Mouse (Mus musculus) kidney, adult 9 months (tissue): ENCODE measurements around the gene Nrxn2.

Experiments
- DNase-seq: peaks from one replicate; pipeline ENCODE4 v3.0.0; 2022

The Nrxn2 gene

DNA sequence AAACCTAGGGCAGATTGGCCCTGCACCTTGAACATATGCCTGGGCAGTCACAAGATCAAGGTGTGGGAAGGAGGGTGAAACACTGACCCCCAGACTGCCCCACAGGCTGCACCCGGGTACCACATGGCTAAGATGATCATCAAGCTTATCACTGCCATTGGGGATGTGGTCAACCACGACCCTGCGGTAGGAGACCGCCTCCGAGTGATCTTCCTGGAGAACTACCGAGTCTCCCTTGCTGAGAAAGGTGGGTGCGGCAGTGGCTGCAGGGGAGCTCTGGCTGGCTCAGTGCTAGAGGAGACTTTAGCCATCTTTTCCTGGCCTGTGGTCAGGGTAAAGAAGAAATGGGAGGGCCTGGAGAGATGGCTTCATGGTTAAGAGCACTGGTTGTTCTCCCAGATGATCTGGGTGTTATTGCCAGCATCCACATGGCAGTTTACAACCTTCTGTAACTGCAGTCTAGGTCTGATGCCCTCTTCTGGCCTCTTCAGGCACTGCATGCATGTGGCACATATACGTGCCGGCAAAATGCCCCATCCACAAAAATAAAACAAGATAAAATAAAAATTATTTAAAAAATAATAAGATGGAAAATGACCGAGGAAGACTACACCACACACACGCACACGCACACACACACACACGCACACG is 25.7 kb upstream of the Nrxn2 start:
- DNase-seq = no peak

DNA sequence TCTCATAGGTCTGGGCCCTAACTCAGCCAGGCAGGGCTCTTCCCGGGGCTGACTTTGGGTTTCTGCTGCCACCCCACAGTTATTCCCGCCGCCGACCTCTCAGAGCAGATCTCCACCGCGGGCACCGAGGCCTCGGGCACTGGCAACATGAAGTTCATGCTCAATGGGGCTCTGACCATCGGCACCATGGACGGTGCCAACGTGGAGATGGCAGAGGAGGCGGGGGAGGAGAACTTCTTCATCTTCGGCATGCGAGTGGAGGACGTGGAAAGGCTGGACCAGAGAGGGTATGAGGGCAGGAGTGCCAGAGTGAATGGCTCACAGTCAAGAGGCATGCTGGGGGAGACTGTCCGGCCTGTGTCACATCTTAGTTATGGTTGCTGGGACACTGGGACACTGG is 24.9 kb upstream of the Nrxn2 start:
- no peak for DNase-seq

DNA sequence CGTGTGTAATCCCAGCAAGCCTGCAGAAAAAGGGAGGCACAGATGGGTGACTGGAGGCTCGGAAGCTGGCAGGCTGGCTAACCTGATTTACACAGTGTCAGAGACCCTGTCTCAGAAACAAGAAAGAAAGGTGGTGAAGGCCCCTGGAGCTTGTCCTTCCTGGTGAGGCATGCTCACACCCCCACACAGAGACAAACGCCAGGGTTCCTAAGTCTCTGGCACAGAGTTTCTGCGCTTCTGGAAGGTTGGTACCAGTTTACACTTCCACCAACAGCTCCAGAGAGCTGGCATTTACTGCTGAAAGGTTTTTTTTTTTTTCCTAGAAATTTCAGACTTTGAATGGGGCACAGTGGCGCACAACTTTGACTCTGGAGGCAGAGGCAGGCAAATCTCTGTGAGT is 22.3 kb upstream of the Nrxn2 start:
- DNase-seq = no peak

DNA sequence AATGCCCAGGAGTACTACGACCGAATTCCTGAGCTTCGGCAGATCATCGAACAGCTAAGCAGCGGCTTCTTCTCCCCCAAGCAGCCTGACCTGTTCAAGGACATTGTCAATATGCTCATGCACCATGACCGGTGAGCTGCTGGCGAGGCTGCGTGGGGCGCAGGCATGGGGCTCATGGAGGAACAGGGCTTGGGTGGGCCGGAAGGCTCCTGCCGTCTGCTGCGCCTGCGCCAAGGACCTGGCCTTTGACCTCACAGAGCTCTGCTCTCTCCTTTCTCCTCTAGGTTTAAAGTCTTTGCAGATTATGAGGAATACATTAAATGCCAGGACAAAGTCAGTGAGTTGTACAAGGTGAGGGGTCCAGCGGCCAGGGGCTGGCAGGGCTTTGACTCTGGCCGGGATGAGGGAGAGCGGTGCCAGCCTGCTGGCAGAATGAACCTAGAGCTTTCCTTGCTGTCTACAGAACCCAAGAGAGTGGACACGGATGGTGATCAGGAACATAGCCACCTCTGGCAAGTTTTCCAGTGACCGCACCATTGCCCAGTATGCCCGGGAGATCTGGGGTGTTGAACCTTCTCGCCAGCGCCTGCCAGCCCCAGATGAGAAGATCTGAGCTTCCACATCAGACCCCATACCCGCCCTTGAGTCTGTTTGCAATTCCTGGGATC is 20.8 kb upstream of the Nrxn2 start:
- peak; percentile 58 for DNase-seq

DNA sequence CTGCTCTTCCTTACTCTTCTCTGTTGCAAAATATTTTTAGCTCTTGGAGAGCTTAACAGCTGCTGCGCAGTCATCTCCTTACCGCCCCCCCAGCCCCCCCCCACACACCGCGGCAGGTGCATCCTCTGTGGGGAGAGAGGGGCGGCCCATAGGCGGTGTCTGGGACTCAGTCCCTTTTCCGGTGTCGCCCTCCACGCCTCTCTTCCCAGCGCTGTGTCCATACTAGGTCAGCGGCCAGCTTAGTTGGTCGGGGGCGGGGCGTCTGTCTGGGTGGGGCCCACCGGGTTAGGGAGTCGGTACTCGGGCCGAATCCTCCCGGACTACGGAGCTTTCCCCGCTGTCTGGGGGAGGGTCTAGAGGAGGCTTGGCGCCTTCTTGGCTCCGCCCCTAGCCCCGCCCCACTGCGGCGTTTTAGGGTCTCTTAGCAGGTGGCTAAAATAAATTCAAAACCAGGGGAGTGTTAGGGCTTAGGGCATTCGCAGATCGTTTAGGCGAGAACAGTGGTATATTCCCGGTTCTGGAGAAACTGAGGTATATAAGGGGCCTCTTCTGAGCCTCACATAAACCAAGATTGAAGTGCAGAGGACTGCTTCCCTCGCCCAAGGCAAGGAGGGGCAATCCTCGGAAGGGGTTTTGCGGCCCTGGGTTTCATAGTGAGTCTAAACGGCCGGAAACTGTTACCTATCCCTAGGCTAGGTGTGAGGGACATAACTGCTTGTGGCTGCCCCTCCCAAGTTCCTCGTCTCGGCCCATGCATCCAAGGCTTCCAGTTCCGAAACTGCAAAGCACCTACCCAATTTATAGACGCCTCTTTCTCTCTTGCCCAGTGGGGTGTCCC is 19.9 kb upstream of the Nrxn2 start:
- DNase-seq = peak; percentile 46

DNA sequence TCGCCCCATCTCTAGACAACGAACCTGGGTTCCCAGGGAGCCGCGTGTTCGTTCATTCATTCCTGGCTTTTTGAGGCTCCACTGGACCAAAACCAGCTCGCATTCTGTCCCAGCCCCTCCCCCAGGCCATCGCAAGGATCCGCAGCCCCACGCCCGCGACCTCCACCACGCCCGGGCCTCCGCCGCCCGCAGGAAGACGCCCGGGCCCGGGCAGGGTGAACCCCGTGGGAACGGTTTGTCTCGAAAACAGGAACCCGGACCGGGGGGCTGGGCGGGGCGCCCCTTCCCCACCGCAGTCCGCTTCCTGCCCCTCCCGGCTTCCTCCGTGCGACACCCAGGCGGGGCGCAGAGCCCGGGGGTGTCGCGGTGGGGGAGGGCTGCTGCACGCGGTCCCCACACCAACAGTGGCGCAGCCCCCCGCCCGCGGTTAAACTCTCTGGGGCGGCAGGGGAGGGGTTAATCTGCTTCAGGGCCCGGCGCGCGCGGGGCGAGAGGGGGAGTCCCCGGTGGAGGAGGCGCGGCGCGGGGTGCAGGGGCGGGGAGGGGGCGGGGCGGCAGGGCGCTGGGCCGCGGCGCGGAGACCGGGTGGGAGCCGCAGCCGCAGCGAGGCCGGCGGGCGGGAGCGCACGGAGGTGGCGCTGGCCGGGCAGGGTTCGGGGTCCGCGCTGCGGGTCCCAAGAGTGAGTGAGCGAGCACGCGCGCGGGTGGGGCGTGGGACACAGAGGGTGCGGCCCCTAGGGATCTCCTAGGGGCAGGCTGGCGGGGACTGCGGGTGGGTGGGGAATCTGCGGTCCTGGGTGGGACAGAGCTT is 19.0 kb upstream of the Nrxn2 start, which contains the start of gene Rasgrp2:
Rasgrp2 (plus strand) TSS at position 56 of the 811 bp plus-strand sequence.
- DNase-seq = peak; percentile 52

DNA sequence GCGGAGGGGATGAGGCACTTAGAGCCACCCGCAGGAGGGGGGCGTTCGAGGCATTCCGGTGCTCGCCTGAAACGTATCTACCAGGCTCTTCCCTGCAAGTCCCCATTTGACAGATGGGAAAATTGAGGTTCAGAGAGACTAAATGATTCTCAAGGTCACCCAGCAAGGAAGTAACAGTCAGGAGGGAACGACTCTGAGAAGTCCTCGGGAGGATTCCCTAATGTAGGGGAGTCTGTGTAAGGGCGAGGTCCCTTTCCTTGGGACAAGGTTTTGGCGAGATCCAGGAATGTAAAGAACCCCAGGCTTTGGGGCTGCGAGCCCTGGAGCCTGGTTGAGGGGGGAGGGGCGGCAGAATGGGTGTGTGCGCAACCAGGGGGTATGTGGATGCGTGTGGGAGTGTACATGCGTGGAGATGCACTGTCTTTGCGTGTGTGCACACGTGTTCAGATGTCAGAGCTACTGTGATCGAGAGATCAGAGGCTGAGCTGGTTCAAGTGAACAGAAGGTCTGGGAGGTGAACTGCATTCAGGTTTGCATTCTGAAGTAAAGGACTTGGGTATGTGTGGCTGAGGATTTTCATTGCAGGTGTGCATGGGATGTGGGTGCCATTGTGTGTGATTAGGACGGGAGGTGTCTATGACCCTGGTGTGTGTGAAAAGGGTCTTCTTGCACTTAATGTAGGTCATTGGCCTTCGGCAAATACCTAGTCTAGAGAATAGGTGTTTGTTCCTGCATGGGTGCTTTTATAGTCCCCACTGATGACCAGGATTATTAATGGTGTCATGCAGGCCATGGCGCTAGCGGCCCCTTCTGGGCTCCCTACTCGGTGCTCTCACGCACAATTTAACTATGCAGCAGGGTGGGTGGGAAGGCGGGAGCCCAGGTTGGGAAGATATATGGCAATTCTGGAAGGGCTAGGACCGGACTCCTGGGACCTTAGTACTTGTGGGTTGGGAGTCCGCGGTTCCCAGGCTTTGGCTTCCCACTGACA is 18.1 kb upstream of the Nrxn2 start:
- peak; percentile 27 for DNase-seq

DNA sequence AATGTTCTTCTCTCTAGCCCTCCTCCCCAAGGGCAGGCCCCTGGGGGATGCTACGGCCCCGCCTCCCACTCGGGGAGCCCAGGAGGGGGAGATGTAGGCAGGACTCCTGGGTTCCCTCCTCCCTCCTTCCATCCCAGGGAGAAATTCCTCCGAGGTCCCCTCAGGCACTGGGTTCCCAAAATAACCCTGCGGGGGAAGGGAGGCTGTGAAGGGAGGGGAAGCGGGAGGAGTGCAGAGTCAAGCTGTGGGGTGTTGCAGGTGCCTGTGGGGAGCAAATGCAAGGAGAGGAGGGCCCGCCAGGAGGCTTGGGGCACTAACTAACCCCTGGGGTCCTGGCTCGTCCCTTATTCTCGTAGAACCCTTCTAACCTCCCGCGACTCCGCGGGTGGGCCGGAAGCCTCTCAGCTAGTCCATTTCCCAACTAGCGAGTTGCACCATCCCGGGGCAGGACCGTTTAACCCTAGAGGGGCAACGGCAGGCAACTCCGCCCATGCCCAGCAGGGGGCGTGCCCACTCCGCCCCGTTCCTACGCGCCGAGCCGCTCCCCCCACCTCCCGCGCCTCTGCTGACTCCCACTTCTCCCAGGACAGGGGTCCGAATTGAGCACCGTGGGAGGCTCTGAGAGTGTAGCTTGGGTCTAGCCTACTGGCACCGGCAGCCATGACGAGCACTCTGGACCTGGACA is 17.3 kb upstream of the Nrxn2 start:
- peak; percentile 79 for DNase-seq

DNA sequence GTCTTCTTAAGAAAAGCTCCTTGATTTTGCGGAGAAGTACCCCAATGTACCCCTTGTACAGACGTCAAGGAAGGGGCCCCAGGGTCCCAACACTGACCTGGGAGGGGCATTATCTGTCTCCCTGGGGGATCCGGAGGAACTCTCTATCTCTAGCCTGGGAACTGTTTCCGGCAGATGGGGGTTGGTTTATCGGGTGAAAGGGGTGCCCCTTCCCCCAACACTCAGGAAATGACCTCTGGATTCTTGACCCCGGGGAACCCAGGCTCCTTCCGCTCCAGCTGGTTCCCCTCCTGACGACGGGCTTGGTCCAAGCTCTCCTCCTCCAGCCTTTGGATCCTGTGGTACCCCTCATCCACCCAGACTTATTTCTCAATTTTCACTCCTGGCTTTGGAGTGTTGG is 16.6 kb upstream of the Nrxn2 start:
- DNase-seq = peak; percentile 62

DNA sequence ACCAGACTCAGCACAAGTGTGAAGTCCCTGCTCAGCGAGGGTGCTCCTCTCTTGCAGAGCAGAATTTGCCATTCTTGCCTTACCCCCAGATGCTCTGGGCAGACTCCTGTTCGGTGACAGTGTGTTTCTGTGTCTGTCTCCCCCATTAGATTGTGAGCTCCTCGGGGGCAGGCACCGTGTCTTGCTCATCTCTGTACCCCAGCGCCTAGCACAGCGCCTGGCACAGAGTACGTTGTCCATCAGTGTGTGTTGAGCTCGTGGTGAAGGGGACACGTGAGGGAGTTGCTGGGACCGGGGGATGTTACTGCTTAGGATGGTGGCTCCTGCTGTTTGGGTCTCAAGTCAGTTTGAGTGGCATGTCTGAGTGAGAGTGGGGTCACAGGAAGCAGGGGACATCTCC is 14.7 kb upstream of the Nrxn2 start:
- no peak for DNase-seq

DNA sequence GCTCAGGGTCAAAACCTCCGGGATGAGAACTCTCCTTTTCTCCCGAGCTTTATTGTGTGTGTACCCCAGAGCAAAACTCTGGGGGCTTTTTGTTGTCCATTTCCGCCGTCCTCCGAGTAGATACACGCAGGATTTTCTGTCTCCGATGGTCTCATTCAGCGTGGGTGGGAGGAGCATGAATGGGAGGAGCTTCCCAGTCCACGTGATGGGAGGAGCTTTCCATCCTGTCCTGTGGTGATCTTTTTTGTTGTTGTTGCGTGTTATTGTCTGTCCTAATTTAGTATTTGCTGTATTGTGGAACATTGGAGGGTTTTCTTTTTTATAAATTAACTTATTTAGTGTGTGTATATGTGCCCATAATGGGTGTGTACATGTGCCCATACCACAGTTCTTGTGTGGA is 13.1 kb upstream of the Nrxn2 start:
- no peak for DNase-seq

DNA sequence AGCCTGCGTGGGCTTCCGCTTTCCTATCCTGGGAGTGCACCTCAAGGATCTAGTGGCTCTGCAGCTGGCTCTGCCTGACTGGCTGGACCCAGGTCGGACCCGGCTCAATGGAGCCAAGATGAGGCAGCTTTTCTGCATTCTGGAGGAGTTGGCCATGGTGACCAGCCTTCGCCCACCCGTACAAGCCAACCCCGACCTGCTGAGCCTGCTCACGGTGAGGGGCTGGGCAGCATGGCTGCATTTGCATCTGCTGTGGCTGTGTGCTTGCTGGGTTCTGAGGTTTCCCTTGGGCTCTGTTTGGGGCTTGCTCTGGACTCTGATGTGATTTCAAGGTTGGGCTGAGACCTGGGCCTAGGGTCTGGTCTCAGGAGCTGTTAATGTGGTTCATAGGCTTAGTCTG is 11.4 kb upstream of the Nrxn2 start:
- DNase-seq = no peak

DNA sequence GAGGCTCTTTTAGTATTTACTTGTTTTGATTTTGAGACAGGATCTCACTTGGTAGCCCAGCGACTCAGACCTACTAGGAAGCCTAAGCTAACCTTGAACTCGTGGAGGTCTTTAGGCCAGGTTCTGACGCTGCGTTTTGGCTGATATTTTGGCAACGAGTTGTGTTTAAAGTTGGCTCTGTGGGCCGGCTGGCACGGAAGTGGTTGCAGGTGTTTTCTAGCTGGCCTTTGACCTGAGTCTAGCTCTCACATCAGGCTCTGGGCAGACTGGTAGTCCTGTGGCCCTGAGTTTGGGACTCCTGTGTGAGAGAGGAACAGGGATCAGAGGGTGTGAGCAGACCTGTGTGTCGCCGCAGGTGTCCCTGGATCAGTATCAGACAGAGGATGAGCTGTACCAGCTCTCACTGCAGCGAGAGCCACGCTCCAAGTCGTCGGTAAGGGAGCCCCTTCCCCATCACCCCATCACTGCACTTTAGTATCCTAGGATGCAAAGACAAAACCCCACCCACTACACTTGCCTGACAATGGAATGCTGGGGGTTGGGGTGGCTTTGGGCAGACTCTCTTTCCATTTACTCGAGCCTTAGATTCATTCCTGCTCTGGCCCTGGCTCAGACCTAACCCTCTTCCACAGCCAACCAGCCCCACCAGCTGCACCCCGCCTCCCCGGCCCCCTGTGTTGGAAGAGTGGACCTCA is 10.6 kb upstream of the Nrxn2 start:
- DNase-seq = no peak

DNA sequence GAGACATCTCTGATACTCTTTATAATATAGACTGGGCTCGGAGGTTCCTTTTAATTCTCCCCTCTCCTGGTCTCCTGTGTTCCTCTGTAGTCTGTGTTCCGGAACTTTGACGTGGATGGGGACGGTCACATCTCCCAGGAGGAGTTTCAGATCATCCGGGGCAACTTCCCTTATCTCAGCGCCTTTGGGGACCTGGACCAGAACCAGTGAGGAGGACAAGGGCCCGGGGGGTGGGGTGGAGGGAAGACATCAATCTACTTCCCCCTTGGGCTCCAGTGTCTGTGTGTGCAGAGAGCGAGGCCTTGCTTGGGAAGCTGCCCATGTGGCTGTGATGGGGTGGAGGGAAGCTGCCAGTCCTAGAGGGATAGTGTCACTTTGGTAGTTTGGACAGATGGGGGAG is 9.8 kb upstream of the Nrxn2 start:
- no peak for DNase-seq

DNA sequence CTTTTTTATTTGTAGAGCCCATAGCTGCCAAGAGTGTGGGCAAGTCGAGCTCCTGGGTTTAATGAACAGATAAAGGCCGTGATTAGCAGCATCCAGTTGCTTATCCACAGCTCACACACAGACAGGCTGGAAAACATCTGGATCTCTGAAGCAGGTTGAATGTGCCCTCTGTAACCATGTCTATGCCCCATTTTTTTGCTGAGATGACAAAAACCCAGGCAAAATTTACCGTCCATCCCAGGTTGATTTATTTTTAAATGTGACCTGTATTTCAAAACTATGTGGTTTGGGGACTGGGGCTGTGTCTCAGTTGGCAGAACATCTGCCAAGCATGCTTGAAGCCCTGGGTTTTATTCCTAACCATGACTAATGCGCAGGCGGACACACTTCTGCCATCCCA is 9.4 kb upstream of the Nrxn2 start:
- DNase-seq = no peak

DNA sequence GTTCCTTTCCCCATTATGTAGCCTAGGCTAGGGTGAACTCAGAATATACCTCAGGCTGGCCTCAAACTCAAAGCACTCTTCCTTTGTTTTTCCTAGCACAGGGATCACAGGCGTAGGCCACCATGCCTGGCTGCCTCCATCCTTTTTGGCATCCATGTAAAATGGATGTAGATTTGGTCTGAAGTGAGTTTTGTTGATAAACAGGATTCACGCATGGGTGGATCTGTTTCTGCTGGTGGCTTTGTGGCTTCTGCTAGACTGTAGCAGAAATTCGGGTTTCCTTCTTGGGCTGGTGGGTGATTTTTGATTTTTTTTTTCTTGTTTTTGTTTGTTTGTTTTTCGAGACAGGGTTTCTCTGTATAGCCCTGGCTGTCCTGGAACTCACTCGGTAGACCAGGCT is 8.6 kb upstream of the Nrxn2 start:
- DNase-seq = no peak

DNA sequence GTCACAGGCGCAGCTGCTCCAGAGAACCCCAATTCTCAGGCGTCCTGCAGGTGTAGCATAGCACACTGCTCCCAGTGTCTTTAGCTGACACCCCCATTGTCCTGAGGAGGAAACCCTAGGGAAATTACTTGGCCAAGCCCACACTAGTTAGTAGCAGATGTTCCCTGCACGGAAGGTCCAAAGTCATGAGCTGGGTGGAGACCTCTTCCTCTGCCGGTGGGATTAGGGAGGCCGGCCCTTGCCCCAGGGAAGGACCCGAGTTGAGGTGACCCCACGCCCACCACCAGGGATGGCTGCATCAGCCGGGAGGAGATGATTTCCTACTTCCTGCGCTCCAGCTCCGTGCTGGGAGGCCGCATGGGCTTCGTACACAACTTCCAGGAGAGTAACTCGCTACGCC is 5.7 kb upstream of the Nrxn2 start:
- no peak for DNase-seq

DNA sequence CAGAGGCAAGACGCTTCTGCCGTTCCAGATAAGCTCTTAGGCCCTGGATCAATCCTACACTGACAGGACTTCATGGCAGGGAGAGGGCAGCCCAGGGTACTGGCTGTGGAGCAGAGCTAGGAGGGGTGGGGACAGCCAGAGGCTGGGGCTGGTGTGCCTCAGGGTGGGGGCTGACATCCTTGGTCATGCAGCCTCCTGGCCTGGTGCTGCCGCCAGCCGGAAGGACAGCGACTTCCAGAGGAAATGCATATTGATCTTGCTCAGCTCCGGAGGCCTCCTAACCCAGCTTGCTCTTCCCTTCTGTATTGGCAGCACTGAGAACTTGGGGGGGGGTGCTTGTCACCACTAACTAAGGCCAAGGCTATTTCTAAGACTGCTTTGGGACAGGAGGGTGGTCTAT is 3.1 kb upstream of the Nrxn2 start:
- peak; percentile 34 for DNase-seq

DNA sequence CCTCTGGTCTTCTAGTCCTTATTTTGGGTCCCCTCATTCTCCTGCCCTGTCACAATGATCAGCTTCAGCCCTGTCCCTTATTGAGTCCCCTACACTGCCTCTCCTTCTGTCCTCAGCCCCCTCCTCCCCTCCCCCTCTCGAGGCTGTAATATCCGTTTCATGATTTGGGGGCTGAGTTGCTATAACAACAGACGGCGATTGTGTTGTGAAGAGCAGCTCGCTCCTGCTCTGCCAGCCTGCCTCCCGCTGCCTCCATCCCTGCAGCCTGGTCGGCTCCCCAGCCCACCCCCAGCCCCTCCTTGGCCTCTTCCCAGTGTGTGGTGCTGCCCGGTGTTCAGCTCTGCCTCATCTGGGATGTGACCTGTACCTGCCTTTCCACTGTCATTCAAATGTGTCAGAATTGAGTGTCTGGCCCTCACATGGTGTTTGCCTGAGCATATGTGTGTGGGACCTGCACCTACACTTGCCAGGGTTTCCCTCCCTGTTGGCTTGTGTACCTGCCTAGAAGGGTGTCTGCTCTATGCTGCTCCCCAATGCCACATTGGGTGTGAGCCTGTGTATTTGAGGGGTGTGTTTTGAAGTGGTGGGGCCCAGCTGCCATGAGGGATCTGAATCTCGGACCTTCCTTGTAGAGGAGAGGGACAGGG is 2.3 kb upstream of the Nrxn2 start:
- no peak for DNase-seq
